Mouse (Mus musculus) retina, postnatal 7 days (tissue): ENCODE measurements around the gene Nfya.

Experiments used
- DNase-seq: peaks from one replicate; pipeline ENCODE4 v3.0.0-alpha.2; 2012; ENCODE audit warnings: low read depth, low spot score

The Nfya gene

GRCm38 (mm10) chr17:48346231-48346630 is 63.5 kb downstream of the Nfya start, which contains the start of gene Trem2:
Trem2 (plus strand) TSS chr17:48346401.
- DNase-seq: no peak

GRCm38 (mm10) chr17:48345824-48346223 is 63.9 kb downstream of the Nfya start:
- DNase-seq: no peak

GRCm38 (mm10) chr17:48343065-48343464 is 66.6 kb downstream of the Nfya start:
- DNase-seq: no peak

- no peak for DNase-seq
Measured at GRCm38 (mm10) chr17:48341947-48342346, 67.8 kb downstream of the Nfya start.

- no peak for DNase-seq
Measured at GRCm38 (mm10) chr17:48340267-48340666, 69.4 kb downstream of the Nfya start.
